Mouse (Mus musculus): Measurements from ENCODE around the gene Kif5c. TPM values are rescaled to one million over a fixed set of nuclear protein-coding genes. Genes with fewer than 3 reads are reported as not detected.

The Kif5c gene
- total RNA-seq, 2 experiments from 2014 or later, result 0.24 to 0.41 TPM

DNA sequence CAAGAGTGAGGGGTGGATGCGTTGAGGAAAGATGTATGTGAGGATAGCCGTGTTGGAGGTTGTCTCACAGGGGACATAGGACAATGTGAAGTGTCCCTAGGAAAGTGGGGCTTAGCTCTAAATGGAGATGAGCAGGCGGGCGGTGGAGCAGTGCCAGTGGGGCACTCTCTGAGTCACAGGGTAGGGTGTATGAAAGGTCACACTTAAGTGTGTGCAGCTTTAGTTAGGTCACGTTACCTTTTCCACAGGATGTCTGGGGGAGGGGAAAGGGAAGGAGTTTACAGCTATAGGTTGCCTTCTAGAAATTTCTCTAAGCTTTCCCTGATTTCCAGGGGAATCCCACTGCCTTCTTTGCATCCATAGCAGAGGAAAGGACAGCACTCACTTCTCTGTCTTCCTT, 170.4 kb downstream of the Kif5c start:
- DNase-seq, result no peak

GRCm38 (mm10) chr2:49797444-49798143, 178.5 kb downstream of the Kif5c start:
- DNase-seq, result no peak

- DNase-seq, result no peak
These were observed 185.3 kb downstream of the Kif5c start for GRCm38 (mm10) chr2:49804448-49804847.

- DNase-seq, result no peak
These were observed 186.8 kb downstream of the Kif5c start for GRCm38 (mm10) chr2:49805736-49806371.

DNA sequence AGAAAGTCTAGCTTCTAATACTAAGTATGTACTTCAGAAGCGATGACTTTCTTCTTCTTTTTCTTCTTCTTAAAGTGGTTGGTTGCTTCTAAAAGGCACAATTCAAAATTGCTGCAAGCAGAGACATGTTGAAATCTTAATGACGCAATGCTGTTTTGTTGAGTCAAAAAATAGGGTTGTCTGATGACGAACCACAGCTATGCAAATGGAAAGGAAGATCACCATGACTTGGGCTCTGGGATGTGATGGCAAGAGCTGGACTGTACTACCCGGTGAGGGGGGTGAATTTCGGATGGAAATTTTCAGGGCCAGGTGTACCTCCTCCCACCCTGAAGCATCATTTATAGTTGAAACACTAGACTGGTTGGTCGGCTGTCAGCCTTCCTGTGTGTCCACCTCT, 190.4 kb downstream of the Kif5c start:
- DNase-seq, result no peak

- no peak for DNase-seq
These were observed 192.3 kb downstream of the Kif5c start for GRCm38 (mm10) chr2:49811420-49811819.

DNA sequence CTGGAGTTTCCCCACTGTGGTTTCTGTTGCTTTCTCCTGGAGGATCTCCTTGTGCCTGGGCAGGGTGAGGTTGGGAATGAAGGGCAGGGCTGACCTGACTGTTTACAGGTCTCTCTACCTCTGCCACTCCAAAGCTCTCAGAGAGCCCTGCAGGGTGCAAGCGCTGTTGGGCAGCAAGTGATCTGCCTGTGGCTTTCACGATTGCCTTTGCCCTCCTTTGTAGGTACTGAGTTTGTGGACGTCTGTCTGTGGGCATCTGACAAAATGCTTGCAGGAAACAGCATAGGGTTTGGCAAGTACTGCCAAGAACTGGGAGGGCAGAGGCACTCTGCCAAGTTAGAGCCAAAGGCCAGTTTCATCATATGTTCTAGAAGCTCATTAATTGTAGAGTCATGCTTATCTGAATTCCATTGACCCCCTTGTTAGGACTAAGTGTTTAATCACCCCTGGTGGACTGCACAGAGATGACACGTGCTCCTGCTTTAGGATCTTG, 192.8 kb downstream of the Kif5c start:
- DNase-seq, result no peak

DNA sequence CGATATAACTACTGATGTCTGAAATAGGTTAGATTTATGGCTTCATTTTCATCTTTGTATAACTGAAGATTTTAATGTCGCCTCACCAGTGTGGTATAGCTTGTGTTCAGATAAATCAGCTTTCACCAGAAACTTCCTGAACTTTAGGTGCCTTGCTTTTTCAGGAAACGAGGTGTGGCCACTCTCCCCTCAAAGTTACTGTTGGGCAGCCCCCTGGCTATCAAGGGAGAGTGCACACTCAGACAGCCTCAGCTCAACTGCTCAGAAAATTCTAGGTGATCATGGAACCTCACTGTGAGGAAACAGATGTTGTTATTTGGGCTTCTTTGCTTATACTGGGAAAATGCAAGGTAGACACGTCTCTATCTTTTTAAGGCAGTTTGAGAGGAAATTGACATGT, 194.1 kb downstream of the Kif5c start:
- no peak for DNase-seq

DNA sequence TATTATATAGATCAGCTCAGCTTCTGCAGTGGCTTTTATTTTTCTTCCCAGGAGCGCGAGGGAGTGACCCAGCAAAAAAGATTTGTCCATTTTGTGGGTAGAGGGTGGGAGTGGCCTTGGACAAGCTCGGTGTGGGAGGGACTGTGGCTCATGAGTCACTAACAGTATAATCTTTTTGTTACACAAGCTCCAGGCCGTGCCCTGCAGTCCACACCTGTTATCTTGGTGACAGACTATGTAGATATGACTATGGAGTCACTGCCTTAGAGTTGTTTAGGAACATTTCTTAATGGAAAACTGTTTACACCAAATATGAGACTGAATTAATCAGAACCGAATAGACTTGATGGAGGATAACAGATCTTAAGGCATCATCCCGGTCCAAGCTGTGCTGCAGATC, 194.9 kb downstream of the Kif5c start:
- no peak for DNase-seq

DNA sequence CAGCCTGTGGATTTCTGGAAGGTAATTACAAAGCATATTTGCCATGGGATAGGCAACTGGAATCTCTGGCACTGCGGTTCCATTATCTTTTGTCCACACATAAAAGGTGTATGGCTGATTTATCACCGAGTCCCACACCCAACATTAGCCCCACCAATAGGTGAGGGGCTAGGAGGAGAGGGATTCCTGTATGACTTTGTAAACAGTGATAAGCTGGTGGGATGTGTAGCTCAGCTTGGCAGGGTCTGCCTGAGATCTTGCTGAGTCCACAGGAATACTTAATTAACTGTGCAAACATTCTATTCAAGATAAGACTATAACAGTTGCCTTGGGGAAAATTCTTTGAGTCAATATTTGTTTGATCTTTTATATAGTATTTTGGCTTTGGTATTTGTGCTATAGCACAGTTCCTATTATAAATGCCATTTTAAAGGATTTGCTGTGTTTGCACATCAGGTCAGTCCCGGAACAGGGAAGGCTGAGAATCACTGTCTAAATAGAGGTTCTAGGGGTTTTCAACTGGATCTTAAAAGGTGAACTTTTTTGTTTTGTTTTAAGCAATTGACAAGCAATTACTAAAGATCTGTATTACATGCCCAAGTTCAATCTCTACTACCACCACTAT, 196.7 kb downstream of the Kif5c start:
- DNase-seq, result no peak

- DNase-seq, result no peak
These were observed 197.5 kb downstream of the Kif5c start for GRCm38 (mm10) chr2:49816549-49816948.

DNA sequence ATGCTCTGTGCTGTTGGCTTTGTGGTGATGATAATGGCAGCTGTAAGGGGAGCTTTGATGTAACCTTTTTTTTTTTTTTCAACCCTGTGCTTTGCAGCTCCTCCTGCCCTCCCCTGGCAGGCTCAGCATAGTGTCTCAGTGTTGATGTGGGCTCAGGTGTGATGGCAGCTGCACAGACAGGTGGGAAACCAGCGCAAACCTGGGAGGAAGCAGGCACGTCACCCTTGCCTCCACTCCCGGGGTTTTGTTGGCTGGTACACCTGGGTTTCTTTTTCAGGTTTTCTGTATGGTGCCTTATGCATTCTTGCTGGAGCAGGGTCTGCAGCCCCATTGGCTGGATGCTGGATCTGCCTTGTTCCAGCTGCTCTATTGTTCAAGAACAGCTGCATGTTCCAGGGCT, 198.1 kb downstream of the Kif5c start:
- no peak for DNase-seq

DNA sequence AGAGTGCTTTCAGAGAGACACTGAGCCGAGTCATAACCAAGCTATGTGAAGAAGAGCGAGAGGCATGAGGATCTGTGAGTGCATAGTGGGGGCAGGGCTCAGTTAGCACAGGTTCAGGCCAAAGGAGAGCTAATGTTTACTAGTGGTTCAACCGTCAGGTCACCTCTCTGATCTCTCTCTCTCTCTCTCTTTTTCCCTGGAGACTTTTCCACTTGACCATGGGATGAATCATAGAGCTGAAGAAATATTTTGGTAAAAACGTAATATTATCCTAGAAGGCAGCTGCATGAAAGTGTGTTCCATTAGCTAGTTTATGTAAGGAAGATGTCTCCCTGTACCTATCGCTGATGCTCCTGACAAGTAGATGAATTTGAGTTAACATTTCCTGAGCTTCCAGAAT, 199.0 kb downstream of the Kif5c start:
- DNase-seq, result no peak

- DNase-seq, result no peak
These were observed 203.2 kb downstream of the Kif5c start for GRCm38 (mm10) chr2:49822312-49822711.

Other genes starting within 250 kb of the Kif5c start
- 10 to 100 TPM; 10.9 to 11.9 TPM for gene Epc2, start 167.8 kb upstream of the Kif5c start, total RNA-seq (2021)
- gene Lypd6b, start 168.4 kb downstream of the Kif5c start, total RNA-seq (2021), result not detected